Mouse (Mus musculus): ENCODE data around the gene Rcvrn. TPM values are rescaled to one million over a fixed set of nuclear protein-coding genes. Genes with fewer than 3 reads are reported as not detected.

Gene Rcvrn
- total RNA-seq, 2 experiments from 2014 or later: 0.38 to 0.50 TPM

DNA sequence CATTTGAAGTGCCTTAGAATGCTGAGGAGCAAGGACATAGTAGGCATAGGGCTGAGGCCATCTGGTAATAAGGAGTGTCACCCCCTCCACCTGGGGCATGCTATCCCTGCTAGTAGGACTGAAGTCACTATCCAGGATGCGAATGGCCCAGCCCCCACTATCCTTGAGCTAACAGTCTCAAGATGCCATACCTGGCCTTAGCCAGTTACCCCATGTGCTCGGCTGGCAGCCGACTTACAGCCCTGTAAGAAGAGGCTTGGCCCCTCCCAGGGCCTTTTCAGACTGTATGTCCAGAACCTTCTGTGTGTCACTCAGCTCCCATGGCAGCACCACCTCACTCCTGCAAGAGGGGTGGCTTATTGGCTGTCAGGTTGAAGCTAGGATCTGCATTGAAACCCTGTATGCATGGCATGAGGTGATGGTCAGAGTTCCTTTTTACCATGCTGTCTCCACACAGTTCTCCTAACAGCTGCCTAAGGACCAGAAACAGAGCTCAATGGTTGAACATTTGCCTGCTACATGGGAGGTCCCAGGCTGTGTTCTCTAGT is 26.6 kb upstream of the Rcvrn start:
- DNase-seq (ENCODE audit: low spot score in 2 of 2): no peak

DNA sequence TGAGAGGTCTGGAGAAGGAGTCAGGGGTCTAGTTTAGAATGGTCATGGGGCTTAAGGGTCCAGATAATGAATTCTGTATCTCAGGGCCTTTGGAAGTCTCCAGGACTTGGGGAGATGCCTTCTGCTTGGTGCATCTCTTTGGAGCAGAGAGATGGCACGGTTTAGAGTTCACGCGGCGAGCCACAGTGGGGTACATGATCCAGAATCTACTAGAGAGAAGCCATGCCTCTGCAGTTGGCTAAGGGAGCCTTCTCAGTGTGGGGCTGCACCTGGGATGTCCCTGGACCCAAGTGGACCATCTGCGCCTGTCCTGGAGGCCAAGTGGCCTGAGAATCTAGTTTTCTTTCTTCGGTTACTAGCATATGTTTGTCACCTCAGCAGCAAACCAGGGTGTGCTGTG is 25.1 kb upstream of the Rcvrn start:
- no peak for DNase-seq (ENCODE audit: low spot score in 2 of 2)

DNA sequence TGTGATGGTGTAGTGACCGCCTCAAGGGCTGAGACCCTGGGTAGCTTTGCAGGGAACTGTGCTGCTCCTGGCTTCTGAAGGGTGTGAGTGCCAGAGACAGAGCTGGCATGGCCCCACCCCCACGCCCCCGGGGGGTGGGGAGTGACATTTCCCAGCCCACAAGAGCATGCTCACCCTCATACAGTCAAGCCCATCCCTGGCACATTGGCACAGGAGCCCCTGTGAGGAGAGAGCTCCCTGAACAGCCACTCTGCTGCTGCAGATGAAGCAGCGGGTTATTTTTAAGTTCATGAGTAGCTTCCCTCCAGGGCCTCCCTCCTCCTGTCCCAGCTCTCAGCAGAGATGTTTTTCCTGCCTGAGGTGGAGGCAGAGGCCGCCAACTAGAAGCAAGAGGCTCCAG is 23.0 kb upstream of the Rcvrn start:
- DNase-seq (ENCODE audit: low spot score in 2 of 2): no peak

DNA sequence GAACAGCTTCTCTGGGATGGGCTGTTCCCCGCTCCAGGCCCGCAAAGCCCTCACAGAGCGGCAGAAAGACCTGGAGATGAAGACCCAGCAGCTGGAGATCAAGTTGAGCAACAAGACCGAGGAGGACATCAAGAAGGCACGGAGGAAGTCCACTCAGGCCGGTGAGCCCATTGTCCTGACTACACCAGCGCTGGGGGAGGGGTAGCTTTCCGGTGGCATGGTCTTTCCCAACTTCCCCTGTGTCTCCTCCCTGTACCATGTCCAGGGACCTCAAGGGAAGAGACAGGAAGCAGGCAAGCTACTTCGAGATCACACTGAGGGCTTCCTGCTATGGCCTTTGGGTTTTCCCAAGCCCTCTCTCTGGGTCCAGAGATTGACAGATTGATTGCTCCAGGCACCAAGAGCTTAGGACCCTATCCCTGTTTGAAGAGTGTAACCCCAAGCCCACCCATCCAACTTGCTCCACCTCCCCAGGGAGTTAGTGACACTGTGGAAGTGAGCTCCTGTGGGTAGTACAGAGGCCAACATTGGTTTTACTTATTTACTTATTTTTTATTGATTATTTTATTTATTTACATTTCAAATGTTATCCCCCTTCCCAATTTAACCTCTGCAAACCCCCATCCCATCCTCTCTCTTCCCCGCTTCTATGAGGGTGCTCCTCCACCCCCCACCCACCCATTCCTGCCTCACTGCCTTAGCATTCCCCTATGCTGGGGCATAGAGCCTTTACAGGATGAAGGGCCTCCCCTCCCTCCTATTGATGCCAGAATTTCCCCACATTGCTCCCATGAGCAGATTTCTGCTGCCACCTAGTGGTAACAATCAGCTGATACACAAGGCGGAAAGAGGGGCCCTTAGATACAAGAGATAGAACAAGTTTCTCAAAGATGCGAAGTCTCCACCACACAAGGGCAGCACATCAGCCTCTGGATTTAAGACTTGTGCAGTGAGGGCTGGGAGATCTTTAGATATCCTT is 19.3 kb upstream of the Rcvrn start:
- DNase-seq (ENCODE audit: low spot score in 2 of 2): peak in 1 of 2 experiments; percentile 47

DNA sequence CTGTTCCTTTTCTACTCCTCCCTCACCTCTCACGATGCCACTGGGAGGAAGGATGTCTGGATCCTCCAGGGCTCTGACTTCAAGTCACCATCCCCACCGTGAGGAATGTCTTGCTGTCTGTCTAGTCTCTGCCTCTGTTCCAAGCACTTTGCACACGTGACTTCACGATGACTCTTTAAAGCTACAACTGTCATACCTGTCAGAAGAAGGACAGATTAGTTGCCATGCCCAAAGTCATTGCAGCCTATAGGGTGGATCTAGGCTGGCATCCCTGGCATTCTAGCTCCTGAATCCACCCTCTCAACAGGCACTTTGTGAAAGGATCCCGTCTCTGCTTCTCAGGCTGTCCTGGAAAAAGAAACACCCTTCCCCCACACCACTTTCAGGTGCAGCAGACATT is 15.8 kb upstream of the Rcvrn start:
- no peak for DNase-seq (ENCODE audit: low spot score in 2 of 2)

DNA sequence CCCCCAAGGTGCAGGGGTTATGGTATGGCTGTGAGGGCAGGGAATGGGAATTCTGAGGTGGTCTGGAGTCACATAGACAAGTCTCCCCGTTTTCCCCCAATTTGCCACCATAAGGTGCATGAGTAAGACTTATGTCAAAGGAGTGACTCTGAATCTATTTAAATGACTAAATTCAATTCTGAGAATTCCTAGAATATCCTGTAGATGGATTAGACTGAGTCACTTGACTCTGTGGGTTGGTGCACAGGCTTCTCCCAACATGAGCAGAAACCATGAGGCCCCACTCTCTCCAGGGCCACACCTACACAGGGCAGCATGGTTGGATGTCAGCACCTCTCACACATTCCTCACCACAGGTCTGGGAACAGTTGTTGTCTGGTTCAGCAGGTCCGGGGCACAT is 15.2 kb upstream of the Rcvrn start:
- DNase-seq (ENCODE audit: low spot score in 2 of 2): no peak

DNA sequence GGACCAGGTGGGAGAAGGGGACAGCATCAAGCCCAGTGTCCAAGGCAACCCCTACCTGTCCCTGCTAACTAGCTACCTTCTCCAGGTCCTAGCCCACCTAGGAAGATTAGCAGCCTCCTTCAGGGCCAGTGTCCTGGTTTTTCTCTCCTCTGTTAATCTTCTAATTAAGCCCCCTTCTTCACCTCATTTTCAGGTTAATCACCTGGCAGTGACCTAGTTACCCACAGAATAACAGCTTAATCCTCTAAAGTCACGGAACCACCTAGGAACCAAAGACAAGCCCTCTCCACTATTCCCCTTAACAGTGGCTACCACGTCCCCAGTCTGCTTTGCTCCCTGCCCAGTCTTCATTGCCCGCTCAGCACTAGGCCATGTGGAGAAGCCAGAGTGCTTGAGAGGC is 13.3 kb upstream of the Rcvrn start:
- DNase-seq (ENCODE audit: low spot score in 2 of 2): no peak

DNA sequence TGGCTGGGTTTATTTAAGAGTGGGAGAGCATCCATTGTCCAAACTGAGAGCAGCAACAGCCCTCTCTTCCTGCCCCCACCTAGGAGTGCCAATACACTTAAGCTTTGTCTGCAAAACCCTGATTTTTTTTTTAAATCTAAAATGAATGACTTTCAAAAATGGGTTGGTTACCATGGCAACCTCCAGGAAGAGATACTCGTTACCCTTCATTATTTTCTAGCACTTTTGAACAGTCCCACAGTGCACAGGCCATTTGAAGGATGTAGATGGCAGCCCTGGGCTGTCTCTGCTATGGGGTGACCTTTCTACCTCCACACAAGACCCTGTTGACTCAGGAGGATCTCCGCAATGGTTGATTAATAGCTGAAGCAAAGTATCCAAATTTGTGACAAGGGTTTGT is 9.0 kb upstream of the Rcvrn start:
- DNase-seq (ENCODE audit: low spot score in 2 of 2): no peak

DNA sequence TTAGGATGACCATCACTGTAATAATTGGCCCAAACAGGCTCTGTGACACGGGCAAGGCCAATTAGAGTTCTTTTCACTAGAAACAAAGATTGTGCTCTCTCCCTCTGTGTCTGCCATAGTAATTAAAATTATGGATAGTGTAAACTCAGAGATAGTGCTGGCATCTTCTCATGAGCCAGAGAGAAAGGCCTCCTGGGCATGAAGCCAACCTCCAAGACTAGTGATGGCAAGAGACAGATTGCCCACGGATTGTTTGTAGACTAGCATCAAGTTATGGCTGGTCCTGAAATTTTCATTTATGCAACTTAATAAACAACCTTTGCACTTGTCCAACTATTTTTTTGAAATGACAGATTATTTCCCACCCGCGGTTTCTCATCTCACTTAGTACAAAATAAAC is 17.9 kb downstream of the Rcvrn start:
- no peak for DNase-seq (ENCODE audit: low spot score in 2 of 2)

DNA sequence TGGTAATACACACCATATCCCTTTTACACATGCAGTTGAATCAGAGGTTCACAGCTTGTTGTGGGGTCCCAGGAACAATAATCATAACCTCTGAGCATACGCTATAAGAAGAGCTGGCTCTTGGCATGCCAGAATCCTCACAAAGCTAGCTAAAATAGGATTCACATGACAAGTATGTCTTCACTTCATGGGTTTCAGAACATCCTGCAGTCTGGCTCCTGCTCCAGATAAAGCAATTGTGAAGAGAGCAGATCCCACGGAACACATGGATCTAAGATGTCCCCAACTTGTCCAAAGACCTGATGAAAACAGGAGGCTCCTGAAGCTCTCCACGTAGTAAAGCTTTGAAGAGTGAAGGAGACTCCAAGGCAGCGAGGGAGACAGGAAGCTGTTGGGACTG is 20.3 kb downstream of the Rcvrn start:
- no peak for DNase-seq (ENCODE audit: low spot score in 2 of 2)

DNA sequence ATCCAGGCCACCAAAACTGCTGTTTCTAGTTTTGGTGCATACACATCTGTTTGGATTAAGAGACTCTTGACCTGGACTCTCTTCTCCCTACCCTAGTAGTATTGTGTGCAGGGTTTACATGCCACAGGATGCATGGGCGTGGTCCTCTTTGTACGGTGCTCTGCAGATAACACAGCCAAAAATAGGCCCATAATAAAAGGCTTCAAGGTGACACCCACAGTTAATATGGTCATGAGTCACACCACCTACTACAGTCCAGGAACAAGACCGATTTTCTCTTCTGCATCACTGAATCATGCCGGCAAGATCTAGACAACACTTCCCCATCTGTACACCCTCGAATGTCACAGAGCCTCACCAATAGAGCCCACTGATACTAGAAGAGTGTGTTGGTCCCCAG is 26.4 kb downstream of the Rcvrn start:
- DNase-seq (ENCODE audit: low spot score in 2 of 2): peak in 1 of 2 experiments; percentile 8

DNA sequence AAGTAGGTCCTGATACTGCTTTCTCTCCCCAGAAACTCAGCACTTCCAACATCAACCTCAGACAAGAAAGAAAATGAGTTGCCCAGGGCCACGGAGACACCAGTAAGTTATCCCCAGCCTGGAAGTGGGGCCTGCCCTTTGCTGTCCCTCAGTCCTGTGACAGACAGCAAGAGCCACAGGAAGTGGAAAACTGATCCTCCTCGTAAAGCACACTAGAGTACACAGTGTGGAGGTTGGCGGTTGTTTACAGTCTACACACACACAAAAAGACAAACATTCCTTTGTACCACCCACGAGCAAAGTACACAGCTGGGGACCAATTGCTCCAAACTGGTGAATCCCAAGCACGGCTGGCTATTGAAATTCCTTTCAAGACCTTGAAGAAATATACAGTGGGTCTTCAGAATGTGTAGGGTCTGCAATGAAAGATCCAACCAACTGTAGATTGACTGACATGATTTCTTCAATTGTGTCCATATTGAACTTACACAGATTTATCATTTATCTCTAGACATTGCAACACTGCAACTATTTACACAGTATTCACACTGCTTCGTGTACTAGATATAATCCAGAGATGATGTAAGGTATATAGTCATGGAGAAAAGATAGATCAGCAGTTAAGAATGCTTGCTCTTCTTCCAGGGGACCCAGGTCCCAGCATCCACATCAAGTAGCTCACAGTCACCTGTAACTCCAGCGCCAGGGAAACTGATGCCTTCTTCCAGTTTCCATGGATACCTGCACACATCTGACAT is 27.5 kb downstream of the Rcvrn start:
- no peak for DNase-seq (ENCODE audit: low spot score in 2 of 2)

DNA sequence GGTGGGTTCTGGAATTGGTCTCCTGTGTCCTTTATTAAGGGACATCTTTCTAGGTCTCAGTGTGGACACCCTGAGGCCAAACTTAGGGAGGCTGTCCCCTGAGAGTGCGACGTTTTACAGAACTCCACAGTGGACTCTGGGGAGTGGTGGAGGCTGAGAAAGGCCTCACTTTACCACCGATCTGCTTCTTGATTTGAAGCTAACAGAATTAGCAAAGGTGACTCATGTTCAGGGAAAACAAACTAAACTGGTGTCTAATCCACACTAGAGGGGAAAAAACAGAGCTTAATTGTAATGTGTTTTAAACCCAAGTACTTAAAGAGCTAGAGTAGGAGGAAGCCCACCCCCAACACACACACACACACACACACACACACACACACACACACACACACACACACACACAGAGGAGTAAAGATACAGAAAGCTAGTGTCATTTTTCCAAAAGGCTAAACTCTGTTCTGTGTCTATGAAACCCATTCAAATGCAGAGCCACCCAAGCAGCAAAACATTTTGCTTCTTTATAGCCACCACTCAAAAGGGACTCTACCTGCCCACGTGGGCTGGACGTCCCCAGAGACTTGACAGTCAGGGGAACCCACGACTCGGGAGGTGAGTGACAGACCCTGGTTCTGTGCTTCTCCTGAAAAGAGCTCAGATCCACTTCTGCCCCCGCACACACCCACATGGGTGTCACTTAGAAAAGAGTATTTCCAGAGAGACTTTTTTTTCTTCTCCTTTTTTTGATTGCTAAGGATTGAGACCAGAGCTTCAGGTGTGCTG is 28.3 kb downstream of the Rcvrn start:
- no peak for DNase-seq (ENCODE audit: low spot score in 2 of 2)

DNA sequence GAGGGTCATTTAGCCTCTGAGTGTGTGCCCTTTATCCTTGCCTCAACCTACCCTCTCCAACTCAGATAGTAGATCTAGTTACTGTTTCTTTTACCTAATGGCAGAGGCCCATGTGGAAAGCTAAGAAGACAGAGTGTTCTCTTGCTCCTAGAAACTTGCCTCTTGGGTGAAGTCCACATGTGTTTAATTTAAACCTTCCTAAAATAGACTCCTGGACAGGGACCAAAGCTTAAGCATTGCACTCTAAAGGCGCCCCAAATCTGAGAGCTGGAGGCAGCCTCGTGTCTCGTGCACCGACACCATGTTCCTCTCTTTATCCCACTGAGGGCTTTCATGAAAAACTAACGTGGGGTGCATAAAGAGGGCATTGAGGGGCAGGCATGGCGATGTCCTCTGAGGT is 32.0 kb downstream of the Rcvrn start:
- DNase-seq (ENCODE audit: low spot score in 2 of 2): no peak

DNA sequence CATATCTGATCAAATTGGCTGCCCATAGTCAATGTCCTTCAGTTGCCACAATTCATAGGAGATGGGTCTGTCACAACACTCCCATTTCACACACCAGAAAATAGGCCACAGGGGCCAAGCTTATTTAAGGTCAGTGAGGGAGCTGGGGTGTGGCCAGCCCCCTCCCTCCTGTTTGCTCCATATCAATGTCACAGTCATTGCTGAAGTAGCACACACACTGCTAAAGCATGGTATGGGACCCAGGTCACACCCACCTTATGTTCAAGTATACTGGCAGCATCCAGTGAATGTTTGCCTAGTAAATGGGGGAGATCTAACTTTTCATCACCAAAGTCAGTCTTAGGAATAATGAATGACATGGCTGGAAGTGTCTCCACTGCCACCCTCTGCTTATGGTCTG is 33.6 kb downstream of the Rcvrn start:
- no peak for DNase-seq (ENCODE audit: low spot score in 2 of 2)

DNA sequence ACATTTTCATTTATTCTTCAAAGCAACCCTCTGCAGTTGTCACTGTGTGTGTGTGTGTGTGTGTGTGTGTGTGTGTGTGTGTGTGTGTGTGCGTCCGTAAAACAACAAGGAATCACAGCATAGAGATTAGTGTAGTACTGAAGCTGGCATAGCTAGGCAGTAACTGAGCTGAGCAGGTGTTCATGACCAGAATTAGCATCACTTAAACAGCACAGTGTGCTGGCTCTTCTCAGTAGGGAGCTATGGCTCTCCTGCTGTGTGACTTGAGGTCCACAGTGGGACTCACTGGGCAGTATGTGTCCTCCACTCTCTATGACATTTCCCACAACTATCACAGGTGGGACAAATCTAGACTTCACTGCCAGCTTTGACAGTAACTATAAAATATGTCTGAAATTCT is 35.9 kb downstream of the Rcvrn start:
- DNase-seq (ENCODE audit: low spot score in 2 of 2): no peak

DNA sequence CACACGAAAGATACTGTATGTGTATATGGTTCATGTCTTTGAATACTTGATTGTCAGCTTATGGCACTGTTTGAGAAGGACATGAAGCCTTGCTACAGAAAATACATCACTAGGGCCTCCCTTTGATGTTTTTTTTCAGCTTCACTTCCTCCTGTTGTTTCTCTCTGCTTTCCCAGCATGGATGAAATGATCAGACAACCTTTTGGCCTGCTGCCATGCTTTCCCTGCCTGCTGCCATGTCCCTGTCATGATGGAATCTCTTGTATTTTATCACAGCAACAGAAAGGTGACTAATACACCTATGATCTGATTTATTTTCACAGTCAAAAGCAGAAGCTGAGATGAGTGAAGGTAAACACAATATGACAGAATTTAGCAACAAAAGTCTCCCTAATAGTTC is 38.6 kb downstream of the Rcvrn start:
- DNase-seq (ENCODE audit: low spot score in 2 of 2): no peak

DNA sequence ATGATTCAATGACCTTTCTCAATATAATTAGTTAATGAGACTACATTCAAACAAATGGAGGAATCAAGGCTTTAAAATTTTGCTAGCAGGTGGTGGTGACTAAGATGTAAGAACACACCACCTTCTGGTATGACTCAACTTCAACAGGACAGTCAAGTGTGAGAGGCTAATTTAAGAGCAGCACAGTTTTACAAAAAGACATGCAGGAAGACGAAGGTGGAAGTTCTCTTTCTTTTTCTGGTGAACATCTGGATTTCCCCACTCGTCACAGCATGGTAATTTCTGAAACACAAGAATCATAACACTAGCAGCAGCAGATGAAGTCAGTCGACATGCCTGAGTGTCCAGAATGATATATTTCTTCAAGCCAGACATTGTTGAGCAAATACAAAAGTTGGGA is 39.5 kb downstream of the Rcvrn start:
- DNase-seq (ENCODE audit: low spot score in 2 of 2): no peak

DNA sequence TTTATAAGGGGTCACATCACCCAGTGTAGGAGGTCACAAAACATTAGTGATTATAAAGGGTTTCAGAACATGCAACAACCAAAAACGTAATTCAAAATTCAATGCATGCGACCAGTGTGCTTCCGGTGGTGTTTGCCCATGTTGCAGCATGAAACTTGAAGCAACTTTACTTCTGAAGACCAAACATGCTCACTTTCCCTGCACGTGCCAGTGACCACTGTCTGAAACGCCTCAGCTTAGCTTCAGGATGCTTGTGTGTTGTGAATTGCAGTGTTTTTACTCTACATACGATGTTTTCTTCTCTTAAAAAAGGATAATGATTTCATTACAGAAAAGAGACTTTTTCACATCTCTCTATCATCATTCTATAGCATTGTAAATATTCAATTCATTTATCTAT is 43.2 kb downstream of the Rcvrn start:
- DNase-seq (ENCODE audit: low spot score in 2 of 2): no peak

DNA sequence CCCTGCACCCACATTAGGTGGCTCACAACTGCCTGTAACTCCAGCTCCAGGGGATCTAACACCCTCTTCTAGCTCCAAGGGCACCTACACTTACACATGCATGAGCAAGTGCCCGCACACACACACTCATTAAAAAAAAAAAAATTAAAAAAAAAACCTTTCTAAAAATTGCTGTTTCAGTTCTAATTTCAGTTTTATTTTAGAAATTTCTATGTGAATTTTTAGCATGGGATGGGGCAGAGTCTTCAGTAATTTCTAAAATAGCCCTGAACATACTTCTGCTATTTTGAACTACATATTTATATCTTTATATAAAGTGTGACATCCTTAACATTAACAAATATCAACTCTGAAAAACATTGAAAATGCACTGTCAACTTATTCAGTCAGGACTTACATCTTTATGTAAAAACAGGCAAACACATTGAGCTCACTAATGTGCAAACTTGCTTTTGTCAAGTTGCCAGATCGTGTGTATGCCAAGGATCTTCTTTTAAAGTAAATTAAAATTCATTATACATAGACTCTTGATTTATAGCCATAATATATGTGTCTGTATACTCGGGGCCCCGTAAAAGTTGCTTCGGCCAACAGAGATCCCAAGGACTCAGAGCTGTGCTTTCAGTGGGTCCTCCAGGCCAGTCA is 43.8 kb downstream of the Rcvrn start:
- no peak for DNase-seq (ENCODE audit: low spot score in 2 of 2)

DNA sequence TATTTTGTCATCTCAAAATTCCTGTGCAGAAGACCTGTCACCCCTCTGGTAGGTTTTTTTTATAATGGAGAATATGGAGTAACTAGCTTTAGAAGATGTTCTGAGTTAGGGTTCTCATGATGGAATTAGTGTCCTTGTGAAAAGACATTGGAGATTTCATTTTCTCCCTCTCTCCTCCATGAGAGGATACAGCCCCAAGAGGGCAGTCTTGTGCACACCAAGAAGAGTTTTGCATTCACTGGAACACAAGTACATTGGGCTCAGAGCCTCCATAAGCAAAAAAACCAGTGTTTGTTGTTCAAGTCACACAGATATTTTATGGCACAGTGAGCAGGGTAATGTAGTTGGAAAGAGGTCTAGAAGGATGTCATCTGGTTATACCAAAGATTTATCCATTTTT is 46.4 kb downstream of the Rcvrn start:
- no peak for DNase-seq (ENCODE audit: low spot score in 2 of 2)

Data from adrenal gland, adult 18-20 months (tissue).